Mouse (Mus musculus): ENCODE results near the gene Ptpn11. TPM values are rescaled to one million over a fixed set of nuclear protein-coding genes. Genes with fewer than 3 reads are reported as not detected.

Ptpn11 gene
- polyA plus RNA-seq, 1 experiment, result 6.9 TPM

GRCm38 (mm10) chr5:121204132-121205089 is 13.2 kb upstream of the Ptpn11 start, which contains the start of gene Rpl6:
Rpl6 (plus strand) TSS chr5:121204481.
- TF ChIP-seq POLR2A (IDR thresholded peaks at IDR 0.05; ENCODE audit: control insufficient read depth, low read depth, low read length) (peak; percentile 83; the same call in 1 of the 2 replicates), CTCF (IDR thresholded peaks at IDR 0.05; ENCODE audit: control insufficient read depth, insufficient read depth, insufficient replicate concordance, low read depth, low read length) (no peak)
- no peaks in the 10 kb centered on the region; the same call in none of the 2 replicates for H3K36me3 ChIP-seq (ENCODE audit: control insufficient read depth, insufficient read depth, low read length)
- H3K4me3 ChIP-seq (ENCODE audit: control insufficient read depth, low read depth, low read length), result peak within 1 kb of the TSS; percentile 93
- no peaks in the 10 kb centered on the region for H3K27me3 ChIP-seq (ENCODE audit: control insufficient read depth, insufficient read depth, low read length)
- peak within 1 kb of the TSS; percentile 84 for H3K27ac ChIP-seq (ENCODE audit: control insufficient read depth, insufficient read depth, low read depth, low read length)
- peaks cover 5% of the 10 kb centered on the region; the same call in 1 of the 2 replicates for H3K4me1 ChIP-seq (ENCODE audit: control insufficient read depth, insufficient read depth, low read length)

- H3K4me3 ChIP-seq (ENCODE audit: control insufficient read depth, low read depth, low read length), result no peak overlapping the region
- H3K4me1 ChIP-seq (ENCODE audit: control insufficient read depth, insufficient read depth, low read length), result peaks cover 5% of the 10 kb centered on the region; the same call in 1 of the 2 replicates
- H3K27me3 ChIP-seq (ENCODE audit: control insufficient read depth, insufficient read depth, low read length), result no peaks in the 10 kb centered on the region
- no peaks in the 10 kb centered on the region for H3K36me3 ChIP-seq (ENCODE audit: control insufficient read depth, insufficient read depth, low read length)
- TF ChIP-seq CTCF (IDR thresholded peaks at IDR 0.05; ENCODE audit: control insufficient read depth, insufficient read depth, insufficient replicate concordance, low read depth, low read length) (no peak), POLR2A (IDR thresholded peaks at IDR 0.05; ENCODE audit: control insufficient read depth, low read depth, low read length) (no peak)
- H3K27ac ChIP-seq (ENCODE audit: control insufficient read depth, insufficient read depth, low read depth, low read length), result no peak overlapping the region
Measured at GRCm38 (mm10) chr5:121202467-121202866, 11.3 kb upstream of the Ptpn11 start.

- Histone ChIP-seq H3K4me3 (ENCODE audit: control insufficient read depth, low read depth, low read length) (no peak overlapping the region), H3K27ac (ENCODE audit: control insufficient read depth, insufficient read depth, low read depth, low read length) (no peak overlapping the region), H3K4me1 (ENCODE audit: control insufficient read depth, insufficient read depth, low read length) (peaks cover 5% of the 10 kb centered on the region; the same call in 1 of the 2 replicates), H3K27me3 (ENCODE audit: control insufficient read depth, insufficient read depth, low read length) (no peaks in the 10 kb centered on the region), H3K36me3 (ENCODE audit: control insufficient read depth, insufficient read depth, low read length) (no peaks in the 10 kb centered on the region)
- TF ChIP-seq CTCF (IDR thresholded peaks at IDR 0.05; ENCODE audit: control insufficient read depth, insufficient read depth, insufficient replicate concordance, low read depth, low read length) (no peak), POLR2A (IDR thresholded peaks at IDR 0.05; ENCODE audit: control insufficient read depth, low read depth, low read length) (no peak)
Measured at GRCm38 (mm10) chr5:121201739-121202138, 10.5 kb upstream of the Ptpn11 start.

GRCm38 (mm10) chr5:121198376-121198775 is 7.2 kb upstream of the Ptpn11 start:
- no peaks in the 10 kb centered on the region for H3K4me1 ChIP-seq (ENCODE audit: control insufficient read depth, insufficient read depth, low read length)
- no peak overlapping the region for H3K4me3 ChIP-seq (ENCODE audit: control insufficient read depth, low read depth, low read length)
- no peaks in the 10 kb centered on the region for H3K27me3 ChIP-seq (ENCODE audit: control insufficient read depth, insufficient read depth, low read length)
- TF ChIP-seq POLR2A (IDR thresholded peaks at IDR 0.05; ENCODE audit: control insufficient read depth, low read depth, low read length) (no peak), CTCF (IDR thresholded peaks at IDR 0.05; ENCODE audit: control insufficient read depth, insufficient read depth, insufficient replicate concordance, low read depth, low read length) (no peak)
- no peaks in the 10 kb centered on the region for H3K36me3 ChIP-seq (ENCODE audit: control insufficient read depth, insufficient read depth, low read length)
- no peak overlapping the region for H3K27ac ChIP-seq (ENCODE audit: control insufficient read depth, insufficient read depth, low read depth, low read length)

GRCm38 (mm10) chr5:121197337-121197736 is 6.1 kb upstream of the Ptpn11 start:
- no peak overlapping the region for H3K4me3 ChIP-seq (ENCODE audit: control insufficient read depth, low read depth, low read length)
- no peak for TF ChIP-seq POLR2A (IDR thresholded peaks at IDR 0.05; ENCODE audit: control insufficient read depth, low read depth, low read length)
- TF ChIP-seq CTCF (IDR thresholded peaks at IDR 0.05; ENCODE audit: control insufficient read depth, insufficient read depth, insufficient replicate concordance, low read depth, low read length), result no peak
- no peaks in the 10 kb centered on the region for H3K4me1 ChIP-seq (ENCODE audit: control insufficient read depth, insufficient read depth, low read length)

GRCm38 (mm10) chr5:121196764-121197163 is 5.6 kb upstream of the Ptpn11 start:
- H3K4me3 ChIP-seq (ENCODE audit: control insufficient read depth, low read depth, low read length), result no peak overlapping the region
- no peak for TF ChIP-seq CTCF (IDR thresholded peaks at IDR 0.05; ENCODE audit: control insufficient read depth, insufficient read depth, insufficient replicate concordance, low read depth, low read length)
- TF ChIP-seq POLR2A (IDR thresholded peaks at IDR 0.05; ENCODE audit: control insufficient read depth, low read depth, low read length), result no peak
- no peaks in the 10 kb centered on the region for H3K27me3 ChIP-seq (ENCODE audit: control insufficient read depth, insufficient read depth, low read length)
- H3K36me3 ChIP-seq (ENCODE audit: control insufficient read depth, insufficient read depth, low read length), result no peaks in the 10 kb centered on the region
- no peaks in the 10 kb centered on the region for H3K4me1 ChIP-seq (ENCODE audit: control insufficient read depth, insufficient read depth, low read length)
- no peak overlapping the region for H3K27ac ChIP-seq (ENCODE audit: control insufficient read depth, insufficient read depth, low read depth, low read length)

More at GRCm38 (mm10) chr5:121197337-121197736, 6.1 kb upstream of the Ptpn11 start:
- Histone ChIP-seq H3K27ac (ENCODE audit: control insufficient read depth, insufficient read depth, low read depth, low read length) (no peak overlapping the region), H3K27me3 (ENCODE audit: control insufficient read depth, insufficient read depth, low read length) (no peaks in the 10 kb centered on the region), H3K36me3 (ENCODE audit: control insufficient read depth, insufficient read depth, low read length) (no peaks in the 10 kb centered on the region)

GRCm38 (mm10) chr5:121194173-121194572 is 3.0 kb upstream of the Ptpn11 start:
- no peak overlapping the region for H3K27ac ChIP-seq (ENCODE audit: control insufficient read depth, insufficient read depth, low read depth, low read length)
- no peak for TF ChIP-seq POLR2A (IDR thresholded peaks at IDR 0.05; ENCODE audit: control insufficient read depth, low read depth, low read length)
- TF ChIP-seq CTCF (IDR thresholded peaks at IDR 0.05; ENCODE audit: control insufficient read depth, insufficient read depth, insufficient replicate concordance, low read depth, low read length), result no peak
- no peak overlapping the region for H3K4me3 ChIP-seq (ENCODE audit: control insufficient read depth, low read depth, low read length)
- H3K36me3 ChIP-seq (ENCODE audit: control insufficient read depth, insufficient read depth, low read length), result no peaks in the 10 kb centered on the region
- peaks cover 6% of the 10 kb centered on the region for H3K4me1 ChIP-seq (ENCODE audit: control insufficient read depth, insufficient read depth, low read length)
- no peaks in the 10 kb centered on the region for H3K27me3 ChIP-seq (ENCODE audit: control insufficient read depth, insufficient read depth, low read length)

All from testis, adult 2 months (tissue).